Mouse (Mus musculus): Measurements from ENCODE around the gene Gpr65. TPM values are rescaled to one million over a fixed set of nuclear protein-coding genes. Genes with fewer than 3 reads are reported as not detected.
"Not testable (repeated sequence)": the region's sequence is repeated elsewhere in the genome, so short reads cannot be mapped to it uniquely, and the experiment has no call there.

Gene Gpr65
- total RNA-seq, 2 experiments from 2014 or later, result 0.36 to 0.54 TPM

GRCm38 (mm10) chr12:98282776-98283486 is 14.5 kb downstream of the Gpr65 start:
- no peak for DNase-seq

GRCm38 (mm10) chr12:98283487-98283860 is 15.0 kb downstream of the Gpr65 start:
- DNase-seq, result no peak

- DNase-seq, result no peak
Measured at GRCm38 (mm10) chr12:98284477-98284876, 16.0 kb downstream of the Gpr65 start.

- DNase-seq, result no peak
Measured at GRCm38 (mm10) chr12:98290475-98290874, 22.0 kb downstream of the Gpr65 start.

- no peak for DNase-seq
Measured at GRCm38 (mm10) chr12:98292278-98292677, 23.8 kb downstream of the Gpr65 start.

- no peak for DNase-seq
Measured at GRCm38 (mm10) chr12:98294241-98294640, 25.8 kb downstream of the Gpr65 start.

- no peak for DNase-seq
Measured at GRCm38 (mm10) chr12:98301980-98302379, 33.5 kb downstream of the Gpr65 start.

- DNase-seq, result no peak
Measured at GRCm38 (mm10) chr12:98303013-98303412, 34.6 kb downstream of the Gpr65 start.

GRCm38 (mm10) chr12:98307179-98307915 is 38.9 kb downstream of the Gpr65 start:
- no peak for DNase-seq

- DNase-seq, result no peak
Measured at GRCm38 (mm10) chr12:98311376-98312083, 43.1 kb downstream of the Gpr65 start.

- DNase-seq, result no peak
Measured at GRCm38 (mm10) chr12:98315924-98316323, 47.5 kb downstream of the Gpr65 start.

- no peak for DNase-seq
Measured at GRCm38 (mm10) chr12:98317718-98318340, 49.4 kb downstream of the Gpr65 start.

GRCm38 (mm10) chr12:98322426-98322825 is 54.0 kb downstream of the Gpr65 start:
- DNase-seq, result no peak

GRCm38 (mm10) chr12:98324170-98324569 is 55.7 kb downstream of the Gpr65 start:
- DNase-seq, result not testable (repeated sequence)

Other genes with a start within 250 kb of the Gpr65 start
- gene Galc, start 9.2 kb upstream of the Gpr65 start, total RNA-seq (2021), result 1 to 10 TPM; 3.5 to 4.4 TPM